Mouse (Mus musculus): ENCODE results near the gene Zbtb16.

Gene Zbtb16

DNA sequence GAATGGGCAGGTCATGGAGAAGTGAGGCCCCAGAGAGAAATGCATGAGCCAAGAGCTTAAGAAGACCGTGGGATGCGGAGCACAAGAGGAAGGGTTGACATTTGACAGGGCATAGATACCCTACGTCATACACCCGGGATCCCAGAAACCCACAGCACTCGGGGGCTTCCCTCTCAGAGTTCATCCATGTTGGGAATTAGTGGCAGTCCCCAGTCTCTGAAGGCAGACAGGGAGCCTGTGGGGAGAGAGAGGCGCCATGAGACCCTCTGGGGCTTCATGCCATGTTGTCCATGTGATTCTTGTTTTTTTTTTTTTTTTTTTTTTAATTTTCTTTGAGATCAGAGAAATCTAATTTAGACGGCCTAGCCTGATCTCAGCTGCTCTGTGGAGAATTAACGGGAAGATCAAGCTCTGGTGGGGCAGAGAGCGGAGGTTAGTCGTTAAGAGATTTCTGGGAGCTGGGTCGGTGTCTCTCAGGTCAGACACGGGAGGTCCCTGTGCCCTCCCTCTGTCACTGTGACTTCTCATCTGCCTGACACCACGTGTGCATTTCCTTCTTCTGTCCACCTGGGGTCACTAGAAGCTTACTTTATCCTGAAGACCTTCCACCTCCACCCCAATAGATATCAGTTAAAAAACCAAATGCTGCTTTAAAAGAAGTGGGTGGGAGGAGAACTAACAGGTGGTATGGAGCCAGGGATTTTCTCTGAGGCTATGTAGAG lies 190.9 kb downstream of the Zbtb16 start:
- DNase-seq (ENCODE audit: low spot score) = peak; percentile 82

DNA sequence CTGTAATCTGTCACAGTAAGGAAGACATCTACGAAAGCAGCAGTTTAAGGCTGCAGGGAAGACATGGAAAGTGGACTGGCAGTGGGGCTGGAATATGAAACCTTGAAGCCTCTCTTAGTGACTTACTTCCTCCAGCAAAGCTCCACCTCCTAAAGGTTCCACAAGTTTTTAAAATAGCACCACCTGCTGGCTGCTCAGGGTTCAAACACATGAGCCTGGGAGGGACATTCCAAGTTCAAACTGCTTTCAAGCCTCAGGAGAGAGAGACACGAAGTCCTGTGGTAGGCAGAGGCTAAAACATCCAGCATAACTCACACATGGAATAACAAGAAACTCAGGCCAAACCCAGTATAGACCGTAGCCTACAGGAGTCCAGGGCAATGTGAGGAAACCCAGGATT lies 191.6 kb downstream of the Zbtb16 start:
- DNase-seq (ENCODE audit: low spot score) = peak; percentile 2

DNA sequence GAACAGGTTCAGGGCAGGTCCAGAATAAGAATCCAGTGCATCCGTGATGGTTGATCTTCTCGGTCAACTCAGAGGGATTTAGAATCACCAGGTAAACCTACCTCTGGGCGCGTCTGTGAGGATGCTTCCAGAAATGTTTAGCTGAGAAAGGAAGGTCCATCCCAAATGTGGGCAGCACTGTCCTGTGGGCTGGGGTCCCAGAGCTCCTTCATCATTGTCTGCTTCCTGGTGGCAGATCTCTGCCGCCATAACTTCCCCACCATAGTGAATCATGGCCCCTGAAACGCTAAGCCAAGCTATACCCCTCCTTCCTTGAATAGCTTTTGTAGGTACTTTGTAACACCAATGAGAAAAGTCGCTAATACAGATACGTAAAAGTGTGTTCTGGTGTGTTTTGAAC lies 194.4 kb downstream of the Zbtb16 start:
- DNase-seq (ENCODE audit: low spot score) = no peak

DNA sequence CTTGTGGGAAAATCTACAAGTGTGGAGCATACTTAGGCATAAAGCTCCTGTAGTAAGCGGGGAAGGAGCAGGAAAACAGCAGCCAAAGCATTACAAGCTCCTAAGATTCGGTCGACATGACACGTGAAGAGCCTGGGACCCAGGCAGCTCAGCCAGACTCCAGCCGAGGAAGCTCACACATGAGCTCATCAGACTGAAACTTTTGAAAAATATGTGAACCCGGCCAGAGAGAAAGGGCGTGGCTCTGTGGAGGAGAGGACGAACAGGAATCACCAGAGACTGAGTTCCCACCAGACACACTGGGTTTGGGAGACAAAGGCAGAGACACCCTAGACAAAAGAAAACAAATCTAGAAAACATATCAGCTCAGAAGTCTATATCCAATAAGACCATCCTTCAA lies 195.1 kb downstream of the Zbtb16 start:
- no peak for DNase-seq (ENCODE audit: low spot score)

DNA sequence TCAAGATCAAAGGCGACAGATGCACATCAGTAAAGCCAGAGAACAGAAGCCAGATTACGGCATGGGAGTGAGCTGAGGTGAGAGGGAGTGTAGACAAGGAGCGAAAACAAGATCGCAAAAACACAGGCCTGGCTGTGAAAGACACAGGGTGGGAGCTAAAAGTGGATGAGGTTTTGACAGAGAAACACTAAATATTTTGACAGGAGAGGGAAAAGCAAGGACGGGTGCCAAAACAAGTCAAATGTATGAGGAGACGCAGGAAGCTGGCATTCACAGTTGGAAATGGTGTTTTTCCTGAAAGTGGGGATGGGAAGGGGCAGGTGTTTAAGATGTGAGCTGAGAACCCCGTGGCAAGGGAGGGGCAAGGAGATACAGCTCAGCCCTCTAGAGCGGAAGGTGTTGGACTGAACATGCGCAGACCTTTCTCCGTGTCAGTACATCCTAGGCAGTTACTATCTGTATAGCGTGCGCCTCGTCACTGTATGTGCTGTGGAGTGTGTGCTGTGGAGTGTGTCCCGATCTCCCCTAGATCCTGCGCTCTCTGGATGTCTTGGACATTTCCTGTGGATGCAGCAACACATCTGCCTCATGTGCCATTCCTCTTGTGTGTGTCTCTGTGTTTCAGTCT lies 197.7 kb downstream of the Zbtb16 start:
- no peak for DNase-seq (ENCODE audit: low spot score)

DNA sequence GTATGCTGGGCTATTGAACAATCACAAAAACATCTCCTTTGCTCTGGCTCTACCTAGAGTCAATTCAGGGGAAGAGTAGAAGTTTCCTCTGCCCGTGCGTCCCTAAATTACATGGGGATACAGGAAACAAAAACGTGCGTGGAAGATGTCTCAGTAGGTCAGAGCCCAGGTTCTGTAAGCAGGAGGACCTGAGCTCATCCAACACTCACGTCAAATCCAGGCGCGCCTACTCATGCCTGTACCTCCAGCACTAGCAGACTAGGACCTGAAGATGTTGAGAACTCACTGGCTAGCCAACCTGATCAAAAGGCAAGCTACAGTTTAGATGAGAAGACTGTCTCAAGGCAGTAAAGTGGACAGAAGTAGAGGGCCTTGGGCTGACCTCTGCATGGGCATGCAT lies 198.9 kb downstream of the Zbtb16 start:
- DNase-seq (ENCODE audit: low spot score) = no peak

DNA sequence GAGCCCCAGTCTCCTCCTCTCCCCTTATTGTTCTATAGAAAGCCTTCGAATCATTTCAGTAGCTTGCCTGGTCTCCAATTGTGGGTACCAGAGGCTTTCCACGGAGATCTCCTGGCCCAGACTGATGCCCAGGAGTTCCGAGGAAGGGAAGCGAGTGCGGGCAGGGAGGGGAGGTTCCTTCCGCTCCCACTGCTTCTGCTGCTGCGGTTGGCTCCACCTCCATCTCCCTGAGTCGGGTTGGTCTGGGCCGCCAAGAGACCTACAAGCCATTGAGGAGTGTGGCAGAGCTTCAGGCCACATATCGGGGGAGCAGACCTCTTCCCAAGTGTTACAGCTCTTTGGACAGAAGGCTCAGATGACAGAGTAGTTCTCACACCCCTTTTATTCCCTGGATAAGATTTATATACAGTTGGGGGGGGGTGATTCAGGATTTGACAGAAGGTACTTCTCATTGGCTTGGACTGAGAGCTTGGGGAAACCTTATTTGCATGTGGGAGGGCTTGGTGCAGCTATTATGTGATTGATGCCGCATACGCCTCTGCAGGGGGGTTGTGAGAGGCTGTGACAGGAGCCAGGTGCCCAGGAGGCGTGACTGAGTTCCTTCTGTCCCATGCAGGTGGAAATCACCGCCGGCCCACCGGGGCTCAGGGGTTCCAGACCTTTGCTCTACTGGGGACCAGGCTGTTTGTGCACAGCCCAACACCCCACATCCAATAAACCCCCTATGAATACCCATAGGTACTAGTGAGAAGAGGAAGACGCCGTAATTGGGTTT lies 200.3 kb downstream of the Zbtb16 start:
- no peak for DNase-seq (ENCODE audit: low spot score)

DNA sequence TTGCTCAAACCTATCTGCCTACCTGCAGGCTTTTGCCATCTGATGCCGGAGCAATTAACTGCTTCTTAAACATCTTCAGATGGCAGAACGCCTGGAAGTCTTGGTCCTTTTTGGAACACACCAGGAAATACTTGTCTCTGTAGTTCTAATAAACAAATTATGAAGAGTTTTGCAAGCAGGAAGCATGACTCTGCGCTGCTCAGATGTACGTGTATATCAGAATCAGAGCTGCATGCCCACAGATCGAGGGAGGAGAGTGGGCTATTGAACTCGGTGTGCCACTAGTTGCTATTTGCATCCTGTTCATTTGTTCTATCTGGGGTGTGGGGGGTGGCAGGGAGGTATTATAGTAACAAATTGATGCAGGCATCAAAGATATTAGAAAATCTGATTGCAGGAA lies 202.9 kb downstream of the Zbtb16 start:
- no peak for DNase-seq (ENCODE audit: low spot score)

DNA sequence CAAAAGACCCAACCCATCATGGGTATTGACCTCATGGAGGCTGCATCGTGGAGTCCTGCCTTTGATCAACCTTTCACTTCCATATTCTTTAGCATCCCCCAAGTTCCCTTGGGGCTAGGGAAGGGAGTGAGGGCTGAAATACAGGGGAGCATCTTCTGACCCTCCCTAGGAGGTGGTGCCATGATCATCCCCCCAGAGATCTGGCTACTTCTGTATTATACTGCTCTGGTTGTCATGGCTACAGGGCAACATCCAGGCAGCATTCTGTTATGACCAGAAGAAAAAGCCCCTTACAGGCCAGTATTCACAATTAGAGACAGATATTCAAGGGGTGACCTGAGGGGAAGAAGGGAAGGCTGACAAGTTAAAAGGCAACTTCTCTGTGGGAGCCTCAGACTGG lies 216.8 kb downstream of the Zbtb16 start:
- DNase-seq (ENCODE audit: low spot score) = no peak

DNA sequence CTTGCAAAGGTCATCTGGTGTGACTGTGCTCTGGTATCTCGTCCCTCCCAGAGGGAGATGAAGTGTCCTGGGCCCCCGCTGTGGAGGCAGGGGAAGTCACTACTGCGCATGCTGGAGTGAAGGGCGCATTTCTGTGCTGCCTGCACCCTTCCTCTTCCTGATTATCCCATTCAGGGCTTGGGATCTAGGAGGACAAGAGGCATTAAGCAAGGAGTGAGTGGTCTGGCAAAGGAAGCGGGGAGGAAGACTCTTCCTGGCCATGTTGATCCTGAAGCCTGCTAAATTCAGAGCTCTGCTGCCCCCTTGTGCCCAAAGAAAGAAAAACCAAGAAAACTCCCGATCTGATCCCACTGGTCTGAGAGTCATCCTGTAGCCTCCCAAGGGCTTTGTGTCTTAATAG lies 217.4 kb downstream of the Zbtb16 start:
- peak; percentile 89 for DNase-seq (ENCODE audit: low spot score)

DNA sequence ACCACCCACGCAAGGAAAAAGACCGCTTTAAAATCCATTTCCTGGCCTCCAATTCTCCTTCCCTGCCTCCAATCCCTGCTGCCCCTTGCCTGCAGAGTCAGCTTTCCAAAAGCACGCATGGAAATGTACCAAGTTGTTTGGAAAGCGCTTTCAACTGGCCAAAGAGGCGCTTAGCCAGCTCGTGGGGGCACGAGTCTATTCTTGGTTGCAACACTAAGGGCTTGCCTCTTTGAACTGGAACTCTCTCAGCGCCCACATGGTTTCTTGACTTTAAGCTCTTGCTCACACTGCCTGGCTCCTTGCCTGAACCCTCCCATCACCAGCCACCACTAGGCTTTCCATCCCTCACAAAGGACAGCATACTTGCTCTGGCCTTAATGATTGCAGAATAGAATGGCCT lies 217.9 kb downstream of the Zbtb16 start:
- DNase-seq (ENCODE audit: low spot score) = no peak

DNA sequence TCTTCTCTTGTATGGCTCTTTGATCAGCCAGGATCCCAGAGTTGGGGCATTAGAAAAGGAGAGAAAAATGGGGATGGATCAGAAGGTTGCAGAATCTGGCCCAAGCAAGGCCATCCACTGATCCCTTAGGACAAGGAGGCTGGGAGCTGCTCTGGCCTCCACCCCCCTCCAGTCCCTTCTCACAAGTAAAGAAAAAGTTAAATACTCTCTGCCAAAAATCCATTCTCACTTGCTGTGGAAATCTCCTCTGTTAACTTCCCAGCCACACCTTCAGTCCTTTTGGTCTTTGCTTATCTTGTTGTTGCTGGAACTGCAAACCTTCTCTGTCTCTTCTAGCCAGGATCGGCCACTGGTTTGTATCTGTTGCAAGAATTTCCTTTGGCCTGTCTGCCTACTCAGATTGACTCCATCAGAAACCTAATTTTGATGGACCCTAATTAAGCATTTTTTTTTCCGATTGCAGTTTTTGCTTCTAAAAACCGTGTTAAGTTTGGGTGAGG lies 218.5 kb downstream of the Zbtb16 start:
- DNase-seq (ENCODE audit: low spot score) = no peak

DNA sequence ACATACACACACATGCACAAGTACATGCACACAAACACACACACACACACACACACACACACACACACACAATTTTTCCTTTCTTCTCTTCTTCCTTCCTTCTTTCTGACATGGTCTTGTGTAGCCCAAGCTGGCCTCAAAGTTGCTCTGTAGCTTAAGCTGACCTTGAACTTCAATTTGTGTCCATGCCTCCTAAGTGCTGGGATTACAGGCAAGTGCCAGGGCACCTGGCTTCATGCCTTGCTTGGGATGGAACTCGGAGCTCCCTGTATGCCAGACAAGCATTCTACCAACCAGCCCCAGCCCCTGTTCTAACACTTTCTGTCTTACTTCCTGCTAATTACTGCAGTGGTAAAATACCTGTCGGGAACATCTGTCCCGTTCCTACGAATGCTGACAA lies 222.8 kb downstream of the Zbtb16 start:
- no peak for DNase-seq (ENCODE audit: low spot score)

DNA sequence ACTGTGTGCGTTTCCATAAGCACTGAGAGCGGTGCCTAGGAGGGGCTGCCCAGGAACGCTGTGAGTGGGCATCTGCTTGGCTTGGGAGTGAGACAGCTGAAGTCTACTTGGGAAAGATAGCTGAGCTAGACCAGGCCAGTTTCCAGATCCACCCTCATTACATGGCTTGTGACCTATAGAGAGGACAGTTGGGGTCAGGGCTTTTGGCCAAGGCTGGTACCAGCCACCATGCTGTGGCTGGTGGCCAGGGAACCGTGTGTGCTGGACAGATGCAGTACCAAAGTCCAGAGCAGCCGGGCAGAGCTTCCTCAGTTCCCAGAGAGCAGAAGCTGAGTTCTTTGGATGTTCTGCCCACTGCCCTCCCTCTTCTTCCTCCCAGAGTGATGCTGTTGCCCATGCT lies 223.5 kb downstream of the Zbtb16 start:
- DNase-seq (ENCODE audit: low spot score) = no peak

DNA sequence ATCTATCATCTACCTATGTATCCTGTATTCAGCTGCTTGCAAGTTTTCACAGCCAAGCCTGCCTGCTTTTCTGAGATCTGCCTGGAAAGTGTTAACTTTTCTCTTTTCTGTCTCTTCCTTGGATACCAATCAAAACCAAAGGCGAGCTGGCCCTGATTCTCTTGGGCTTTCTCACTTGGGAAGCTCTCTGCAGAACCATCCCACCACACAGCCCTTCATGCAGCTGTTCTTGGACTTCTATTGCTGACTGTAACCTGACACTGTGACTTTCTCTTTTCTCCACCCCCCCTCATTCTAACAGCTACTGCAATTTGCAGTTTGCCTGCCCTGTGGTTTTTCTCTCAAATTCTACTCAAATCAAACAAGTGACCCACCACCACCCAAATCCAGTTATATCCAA lies 225.0 kb downstream of the Zbtb16 start:
- no peak for DNase-seq (ENCODE audit: low spot score)

DNA sequence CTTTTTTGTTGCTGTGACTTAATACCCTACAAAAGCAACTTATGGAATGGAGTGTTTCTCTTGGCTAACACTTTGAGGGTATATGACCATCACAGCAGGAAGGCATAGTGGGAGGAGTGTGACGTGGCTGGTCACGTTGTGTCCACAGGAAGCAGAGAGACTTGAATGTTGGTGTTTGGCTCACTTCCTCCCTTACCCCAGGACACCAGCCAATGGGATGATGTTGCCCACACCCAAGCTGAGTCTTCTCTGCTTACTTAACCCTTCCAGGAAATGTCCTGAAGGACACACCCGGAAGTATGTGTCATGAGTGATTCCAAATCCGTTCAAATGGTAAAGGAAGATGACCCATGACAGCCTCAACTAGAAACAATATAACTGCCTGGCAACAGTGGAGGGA lies 226.3 kb downstream of the Zbtb16 start:
- no peak for DNase-seq (ENCODE audit: low spot score)

DNA sequence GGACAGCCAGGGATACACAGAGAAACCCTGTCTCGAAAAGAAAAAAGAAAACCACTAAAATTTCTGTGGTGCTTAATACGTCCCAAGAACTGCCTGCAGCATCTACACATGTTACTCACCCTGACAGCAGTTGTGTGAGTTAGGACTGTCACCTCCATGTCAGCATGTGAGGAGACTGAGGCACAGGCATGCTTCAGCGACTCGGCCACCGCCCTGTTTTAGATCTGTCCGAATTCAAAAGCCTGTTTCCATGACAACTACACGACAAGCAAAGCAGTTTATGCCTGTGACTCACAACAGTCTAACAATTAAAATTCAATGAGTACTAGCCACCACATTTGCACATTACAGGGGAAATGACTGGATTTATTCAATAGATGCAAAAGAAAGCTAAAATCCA lies 228.6 kb downstream of the Zbtb16 start:
- no peak for DNase-seq (ENCODE audit: low spot score)

DNA sequence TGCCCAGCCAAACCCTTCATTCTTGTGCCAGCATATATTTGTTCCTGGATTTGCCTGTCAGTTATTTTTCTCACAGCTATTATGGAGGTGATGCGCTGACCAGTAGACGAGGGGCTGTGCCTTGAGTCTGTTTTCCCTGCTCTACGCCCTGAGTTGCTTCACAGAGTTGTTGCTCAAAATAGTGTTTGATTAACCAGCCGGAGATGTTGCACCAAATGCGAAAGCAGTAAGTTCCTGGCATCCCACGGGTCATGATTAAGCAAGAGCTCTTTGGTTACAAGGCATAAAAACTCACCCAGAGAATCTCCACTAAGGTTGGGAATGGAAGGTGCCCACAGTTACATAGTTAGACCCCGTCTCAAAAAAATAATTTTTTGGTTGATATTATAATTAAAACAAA lies 229.9 kb downstream of the Zbtb16 start:
- DNase-seq (ENCODE audit: low spot score) = no peak

DNA sequence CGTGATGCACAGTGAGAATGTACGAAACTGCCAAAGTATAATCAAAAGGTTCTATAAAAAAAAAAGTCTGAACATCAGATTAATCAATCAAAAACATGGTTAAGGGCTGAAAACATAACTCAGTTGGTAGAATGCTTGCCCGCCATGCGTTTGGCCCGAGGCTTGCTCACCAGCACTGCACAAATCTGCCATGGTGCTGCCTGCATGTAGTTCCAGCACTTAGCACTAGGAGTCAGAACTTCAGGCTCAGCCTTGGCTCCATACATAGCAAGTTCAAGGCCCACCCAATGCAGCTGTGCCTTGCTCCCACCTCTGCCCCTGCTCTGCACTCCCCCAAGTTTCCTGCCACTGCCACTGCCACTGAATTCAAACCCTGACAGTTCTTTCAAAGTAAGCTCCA lies 230.3 kb downstream of the Zbtb16 start:
- no peak for DNase-seq (ENCODE audit: low spot score)

DNA sequence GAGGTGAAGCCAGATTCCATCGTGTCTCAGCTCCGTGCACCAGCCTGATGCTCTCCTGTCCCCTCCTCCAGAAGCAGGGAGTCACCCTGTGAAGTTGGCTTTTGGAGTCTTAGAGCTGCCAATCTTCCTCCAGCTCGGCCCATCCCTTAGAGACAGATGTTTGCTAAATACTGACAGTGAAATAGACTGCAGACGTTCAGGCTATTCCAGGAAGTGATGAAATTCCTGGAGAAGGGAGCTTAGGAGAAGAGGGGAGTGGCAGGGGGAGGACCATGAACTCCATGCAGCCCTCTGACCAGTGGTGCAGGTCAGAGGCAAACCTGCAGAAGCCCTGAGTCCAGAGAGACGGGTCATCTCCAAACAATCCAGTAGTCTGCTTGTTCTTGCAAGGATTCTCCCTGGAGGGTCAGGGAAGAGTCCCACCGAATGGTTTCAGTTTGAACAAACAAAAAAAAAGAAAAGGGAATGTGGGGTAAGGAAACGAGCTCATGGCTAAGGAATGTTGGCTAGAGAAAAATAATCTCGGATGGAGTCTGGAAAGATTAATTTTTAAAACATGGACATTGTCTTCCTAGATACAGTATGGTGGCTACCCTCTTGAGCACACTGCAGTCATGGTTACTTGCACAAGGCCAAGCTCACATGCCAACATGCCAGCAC lies 231.0 kb downstream of the Zbtb16 start, which contains the start of gene Nnmt:
Gene Nnmt, minus strand, starts transcription at position 215 of the 660 bp plus-strand sequence.
- DNase-seq (ENCODE audit: low spot score) = no peak

All from embryo, embryonic 10 days (tissue).